Mouse (Mus musculus) small intestine, adult 2 months (tissue): ENCODE data around the gene Hcrt.

Experiments used
- CTCF ChIP-seq: fragments of 200-500 bp; IDR thresholded peaks from 2 replicates; pipeline ENCODE4 v1.5.1; 2012; ENCODE audit warnings: low read depth, mild to moderate bottlenecking, control low read depth, inconsistent platforms, low read length, moderate library complexity, mixed read lengths; ENCODE audit not compliant: insufficient replicate concordance, insufficient read length; ENCODE audit errors: extremely low read depth
- POLR2A ChIP-seq: fragments of 200-500 bp; IDR thresholded peaks from 2 replicates; pipeline ENCODE4 v1.6.1; 2012; ENCODE audit warnings: low read depth, mild to moderate bottlenecking, control low read depth, inconsistent platforms, low read length, moderate library complexity

DNA sequence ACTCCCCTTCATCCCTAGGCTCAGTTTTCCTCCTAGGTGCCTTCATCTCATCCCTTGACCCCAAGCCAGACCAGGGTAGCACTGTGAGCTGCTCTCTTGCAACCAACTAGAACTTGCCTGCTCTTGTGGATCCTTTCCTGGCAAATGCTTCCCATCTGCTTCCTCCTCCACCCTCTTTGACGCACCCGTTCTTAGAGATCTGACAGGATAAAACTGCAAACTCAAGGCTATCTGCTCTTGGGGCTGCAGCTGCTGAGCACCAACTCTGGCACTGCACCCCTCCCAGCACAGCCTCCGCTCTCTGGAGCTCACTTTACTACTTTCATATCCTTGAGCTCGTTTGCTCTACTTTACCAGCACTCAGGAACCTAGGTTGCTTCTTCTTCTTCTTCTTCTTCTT lies 14.1 kb downstream of the Hcrt start:
- TF ChIP-seq POLR2A: no peak
- no peak for TF ChIP-seq CTCF
